Mouse (Mus musculus): ENCODE results near the gene Cd63. TPM values are rescaled to one million over a fixed set of nuclear protein-coding genes. Genes with fewer than 3 reads are reported as not detected.

Cd63 gene
- polyA plus RNA-seq, 1 experiment, result 132 TPM

DNA sequence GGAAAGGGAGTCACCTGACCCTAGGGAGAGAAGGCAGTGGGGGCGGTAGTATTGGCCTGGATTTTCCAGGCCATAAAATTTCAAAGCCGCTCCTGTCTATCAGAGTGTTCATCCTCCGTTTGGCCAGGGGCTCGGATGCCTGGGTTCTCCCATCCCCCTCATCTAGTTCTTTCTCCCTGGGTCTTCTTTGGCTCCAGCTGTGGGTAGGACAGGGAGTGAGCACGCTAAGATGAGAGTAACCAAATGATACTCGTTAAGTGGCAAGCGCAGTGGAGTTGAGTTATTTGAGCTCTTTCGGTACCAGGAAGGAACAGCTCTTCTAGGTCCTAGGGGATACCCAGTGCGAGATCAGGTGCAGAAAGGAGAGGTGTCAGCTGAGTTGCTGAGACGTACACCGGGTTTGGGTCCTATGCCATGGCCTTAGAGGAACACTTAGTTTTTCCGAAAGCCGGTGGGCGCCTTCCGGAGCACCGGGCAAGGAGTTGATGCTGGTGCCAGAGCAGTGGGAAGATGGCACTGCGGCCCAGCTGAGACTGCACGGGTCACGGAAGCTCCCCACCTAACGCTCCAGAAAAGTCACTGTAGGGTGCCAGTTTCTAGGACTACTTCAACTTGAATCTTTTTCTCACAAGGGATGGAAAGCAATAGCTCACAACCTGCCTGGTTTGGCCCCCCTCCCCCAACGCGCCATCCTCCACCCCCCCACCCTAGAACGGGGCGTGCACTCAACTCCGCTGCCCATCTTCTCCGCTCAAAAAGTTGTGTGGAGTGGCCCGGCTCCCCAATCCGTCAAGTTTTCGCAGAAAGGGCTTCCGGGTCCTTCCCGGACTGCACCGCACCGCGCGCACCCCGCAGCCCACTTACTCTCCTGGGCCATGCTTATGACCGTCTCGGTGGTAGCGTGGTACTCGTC lies 10.2 kb upstream of the Cd63 start:
- WGBS, result 4% methylated on average over 40 of the region's 40 CpGs
- peaks cover 6% of the 10 kb centered on the region; the same call in 1 of the 2 replicates for H3K4me1 ChIP-seq (ENCODE audit: control insufficient read depth, insufficient read depth, low read length)
- no peak for DNase-seq
- TF ChIP-seq POLR2A (IDR thresholded peaks at IDR 0.05; ENCODE audit: borderline replicate concordance, extremely low read depth, low read depth, low read length) (no peak), CTCF (IDR thresholded peaks at IDR 0.05; ENCODE audit: insufficient read depth, low read length) (no peak)
- peak overlapping the region; percentile 50 for H3K4me3 ChIP-seq (replicated peaks; ENCODE audit: extremely low read depth, low read depth, low read length)

DNA sequence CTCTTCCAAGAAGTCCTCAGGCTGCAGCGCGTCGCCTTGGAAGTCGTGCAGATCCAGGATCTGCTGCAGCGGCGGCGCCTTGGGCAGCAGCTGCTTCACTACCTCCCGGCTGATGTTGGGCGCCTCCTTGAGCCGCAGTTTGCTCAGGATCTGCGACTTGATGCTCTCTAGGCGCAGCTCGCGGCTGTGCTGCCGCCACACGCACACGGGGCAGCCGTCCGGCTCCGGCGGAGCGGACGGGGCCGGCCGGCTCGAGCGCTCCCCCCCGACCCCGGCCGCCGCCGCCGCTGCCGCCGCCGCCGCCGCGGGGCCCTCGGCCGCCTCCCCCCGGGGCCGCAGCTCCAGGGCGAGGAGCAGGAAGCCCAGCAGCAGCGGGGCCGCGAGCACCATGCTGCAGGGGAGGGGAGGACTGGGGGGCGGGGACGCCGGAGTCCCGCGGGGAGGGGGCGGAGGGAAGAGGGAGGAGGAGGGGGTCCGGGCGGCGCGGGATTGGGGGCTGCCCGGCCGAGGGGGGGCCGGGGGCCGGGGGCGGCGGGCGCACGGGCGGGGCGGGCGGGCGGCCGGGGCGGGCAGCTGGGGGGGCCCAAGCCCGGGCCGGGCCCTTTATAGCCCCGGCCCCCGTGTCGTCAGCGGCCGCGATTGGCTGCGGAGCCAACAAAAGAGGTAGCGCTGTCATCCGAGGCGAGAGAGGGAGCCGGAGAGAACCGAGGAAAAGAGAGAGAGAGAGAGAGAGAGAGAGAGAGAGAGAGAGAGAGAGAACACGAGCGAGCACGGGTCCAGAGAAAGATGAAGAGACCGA lies 9.3 kb upstream of the Cd63 start, which contains the start of gene Gdf11:
Gdf11 (minus strand) TSS at position 423 of the 799 bp plus-strand sequence.
- WGBS, result under 1% methylated on average over 55 of the region's 89 CpGs
- DNase-seq, result peak; percentile 36
- peak within 1 kb of the TSS; percentile 50 for H3K4me3 ChIP-seq (replicated peaks; ENCODE audit: extremely low read depth, low read depth, low read length)

DNA sequence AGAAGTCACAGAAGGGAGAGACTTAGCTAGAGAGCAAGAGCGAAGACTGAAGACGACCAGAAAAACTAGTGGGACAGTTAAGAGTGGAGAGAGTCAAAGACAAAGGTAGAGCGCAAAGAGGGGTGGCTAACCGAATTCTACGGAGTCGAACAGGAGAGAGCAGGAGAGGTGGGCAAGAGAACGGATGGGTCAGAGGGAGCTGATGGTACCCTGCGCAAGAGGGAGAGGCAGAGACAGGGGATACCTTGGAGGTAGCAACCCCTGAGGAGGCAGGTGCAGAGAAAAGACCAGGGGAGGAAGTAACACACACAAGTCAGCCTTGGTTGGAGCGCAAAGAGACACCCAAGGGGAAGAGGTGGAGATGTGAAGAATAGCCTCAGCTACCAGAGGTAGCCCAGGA lies 8.5 kb upstream of the Cd63 start:
- WGBS, result 7% methylated on average over 9 of the region's 9 CpGs
- no peak for DNase-seq
- H3K4me3 ChIP-seq (replicated peaks; ENCODE audit: extremely low read depth, low read depth, low read length), result peak overlapping the region; percentile 48
- peaks cover 6% of the 10 kb centered on the region; the same call in 1 of the 2 replicates for H3K4me1 ChIP-seq (ENCODE audit: control insufficient read depth, insufficient read depth, low read length)
- TF ChIP-seq CTCF (IDR thresholded peaks at IDR 0.05; ENCODE audit: insufficient read depth, low read length) (no peak), POLR2A (IDR thresholded peaks at IDR 0.05; ENCODE audit: borderline replicate concordance, extremely low read depth, low read depth, low read length) (no peak)

More for the DNA sequence above, 9.3 kb upstream of the Cd63 start, which contains the start of gene Gdf11:
- peaks cover 6% of the 10 kb centered on the region; the same call in 1 of the 2 replicates for H3K4me1 ChIP-seq (ENCODE audit: control insufficient read depth, insufficient read depth, low read length)
- TF ChIP-seq POLR2A (IDR thresholded peaks at IDR 0.05; ENCODE audit: borderline replicate concordance, extremely low read depth, low read depth, low read length) (no peak), CTCF (IDR thresholded peaks at IDR 0.05; ENCODE audit: insufficient read depth, low read length) (no peak)

DNA sequence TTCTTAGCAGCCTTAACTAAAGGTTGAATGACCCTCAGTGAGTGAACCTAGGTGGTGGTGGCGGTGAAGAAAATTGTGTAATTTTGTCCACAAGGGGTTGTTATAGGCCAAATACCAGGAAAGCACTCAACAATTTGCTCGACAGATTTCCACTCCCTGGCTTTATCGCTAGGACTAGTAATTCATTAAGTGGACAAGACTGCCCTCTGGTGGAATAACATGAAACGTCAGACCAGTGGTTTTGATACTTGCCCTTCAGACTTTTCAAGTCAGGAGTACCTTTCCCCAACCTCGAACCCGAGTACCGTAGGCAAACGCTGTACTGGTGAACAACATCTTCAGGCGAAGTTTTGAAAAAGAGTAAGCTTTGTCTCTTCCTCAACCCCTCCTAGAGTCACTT lies 5.4 kb upstream of the Cd63 start:
- H3K4me3 ChIP-seq (replicated peaks; ENCODE audit: extremely low read depth, low read depth, low read length), result no peak overlapping the region
- DNase-seq, result peak; percentile 58
- WGBS, result under 1% methylated on average over 9 of the region's 9 CpGs

DNA sequence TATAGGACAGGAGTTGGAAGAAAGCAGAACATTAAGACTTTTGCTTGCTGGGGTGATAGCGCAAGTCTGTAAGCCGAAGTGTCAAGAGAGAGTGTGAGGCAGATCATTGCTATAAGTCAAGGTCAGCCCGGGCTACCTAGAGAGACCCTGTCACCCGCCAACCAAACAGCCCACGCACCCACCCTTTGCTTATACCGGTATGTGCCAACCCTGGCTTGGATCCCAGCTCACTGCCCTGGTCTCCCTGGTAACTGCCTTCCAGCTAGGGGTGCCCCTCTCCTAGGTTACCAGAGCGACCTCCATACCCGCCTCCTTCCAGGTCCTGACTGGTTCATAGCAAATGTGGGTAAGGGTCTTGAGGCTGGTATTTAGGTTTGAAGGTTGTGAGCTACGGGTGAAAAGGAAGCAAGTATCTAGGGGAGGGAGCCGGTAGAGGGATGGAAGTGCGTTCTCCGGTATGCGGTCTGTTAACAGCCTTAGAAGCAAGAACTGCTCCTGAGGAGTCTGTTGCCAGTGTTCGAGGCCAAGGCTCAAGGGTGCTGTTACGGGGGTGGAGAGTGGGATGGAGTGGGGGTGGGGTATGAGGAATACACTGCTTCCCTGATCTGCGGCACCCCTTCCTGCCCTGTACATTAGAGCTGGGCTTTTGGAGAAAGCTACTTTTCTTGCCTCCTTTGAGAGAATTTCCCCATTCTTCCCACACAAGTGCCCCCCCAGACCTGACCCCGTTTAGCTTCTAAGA lies 4.7 kb upstream of the Cd63 start:
- no peak overlapping the region for H3K4me3 ChIP-seq (replicated peaks; ENCODE audit: extremely low read depth, low read depth, low read length)
- WGBS, result 10% methylated on average over 17 of the region's 17 CpGs
- H3K4me1 ChIP-seq (ENCODE audit: control insufficient read depth, insufficient read depth, low read length), result no peaks in the 10 kb centered on the region; the same call in 1 of the 2 replicates
- TF ChIP-seq POLR2A (IDR thresholded peaks at IDR 0.05; ENCODE audit: borderline replicate concordance, extremely low read depth, low read depth, low read length) (no peak), CTCF (IDR thresholded peaks at IDR 0.05; ENCODE audit: insufficient read depth, low read length) (no peak)
- no peak for DNase-seq

More for the DNA sequence above, 5.4 kb upstream of the Cd63 start:
- peaks cover 4% of the 10 kb centered on the region for H3K4me1 ChIP-seq (ENCODE audit: control insufficient read depth, insufficient read depth, low read length)
- peak; percentile 10; the same call in 1 of the 2 replicates for TF ChIP-seq CTCF (IDR thresholded peaks at IDR 0.05; ENCODE audit: insufficient read depth, low read length)
- no peak for TF ChIP-seq POLR2A (IDR thresholded peaks at IDR 0.05; ENCODE audit: borderline replicate concordance, extremely low read depth, low read depth, low read length)

DNA sequence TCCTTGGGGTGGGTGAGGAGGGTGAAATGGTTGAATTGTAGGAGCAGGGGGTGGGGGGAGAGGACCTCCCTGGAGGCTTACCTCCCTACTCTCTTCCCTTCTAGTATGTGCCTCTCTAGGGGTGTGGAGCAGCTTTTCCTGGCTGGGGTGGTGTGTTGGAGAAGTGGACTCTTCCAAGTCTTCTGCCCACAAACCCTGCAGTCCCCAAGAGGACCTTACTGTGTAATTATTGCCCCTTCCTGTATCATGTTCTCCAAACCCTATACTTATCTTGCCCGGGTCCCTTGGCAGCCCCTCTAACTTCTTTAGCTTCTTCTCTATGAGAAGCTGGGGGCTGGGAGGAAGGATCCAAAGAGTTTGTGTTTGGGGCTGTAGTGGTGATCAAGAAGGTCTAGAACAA lies 4.0 kb upstream of the Cd63 start:
- no peaks in the 10 kb centered on the region; the same call in 1 of the 2 replicates for H3K4me1 ChIP-seq (ENCODE audit: control insufficient read depth, insufficient read depth, low read length)
- 40% methylated on average over 1 of the region's 1 CpGs for WGBS
- no peak for DNase-seq
- no peak for TF ChIP-seq CTCF (IDR thresholded peaks at IDR 0.05; ENCODE audit: insufficient read depth, low read length)
- TF ChIP-seq POLR2A (IDR thresholded peaks at IDR 0.05; ENCODE audit: borderline replicate concordance, extremely low read depth, low read depth, low read length), result no peak
- no peak overlapping the region for H3K4me3 ChIP-seq (replicated peaks; ENCODE audit: extremely low read depth, low read depth, low read length)

DNA sequence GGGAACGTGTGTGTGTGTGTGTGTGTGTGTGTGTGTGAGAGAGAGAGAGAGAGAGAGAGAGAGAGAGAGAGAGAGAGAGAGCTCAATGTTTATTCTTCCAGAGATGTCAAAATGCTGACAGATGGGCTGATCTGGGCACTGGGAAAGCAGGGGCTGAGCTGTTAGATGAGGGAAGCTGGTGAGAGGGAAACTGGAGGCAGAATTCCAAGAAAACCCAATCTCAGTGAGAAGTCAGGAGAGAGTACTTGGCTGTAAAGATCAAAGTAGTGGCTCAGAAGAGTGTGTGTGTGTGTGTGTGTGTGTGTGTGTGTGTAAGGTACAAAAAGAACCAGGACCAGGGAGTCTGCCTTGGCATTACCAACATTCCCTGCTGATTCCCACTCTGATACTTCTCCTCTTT lies 3.3 kb upstream of the Cd63 start:
- no peak overlapping the region for H3K4me3 ChIP-seq (replicated peaks; ENCODE audit: extremely low read depth, low read depth, low read length)
- TF ChIP-seq CTCF (IDR thresholded peaks at IDR 0.05; ENCODE audit: insufficient read depth, low read length), result no peak
- DNase-seq, result no peak
- 6% methylated on average over 1 of the region's 1 CpGs for WGBS
- no peaks in the 10 kb centered on the region; the same call in 1 of the 2 replicates for H3K4me1 ChIP-seq (ENCODE audit: control insufficient read depth, insufficient read depth, low read length)

DNA sequence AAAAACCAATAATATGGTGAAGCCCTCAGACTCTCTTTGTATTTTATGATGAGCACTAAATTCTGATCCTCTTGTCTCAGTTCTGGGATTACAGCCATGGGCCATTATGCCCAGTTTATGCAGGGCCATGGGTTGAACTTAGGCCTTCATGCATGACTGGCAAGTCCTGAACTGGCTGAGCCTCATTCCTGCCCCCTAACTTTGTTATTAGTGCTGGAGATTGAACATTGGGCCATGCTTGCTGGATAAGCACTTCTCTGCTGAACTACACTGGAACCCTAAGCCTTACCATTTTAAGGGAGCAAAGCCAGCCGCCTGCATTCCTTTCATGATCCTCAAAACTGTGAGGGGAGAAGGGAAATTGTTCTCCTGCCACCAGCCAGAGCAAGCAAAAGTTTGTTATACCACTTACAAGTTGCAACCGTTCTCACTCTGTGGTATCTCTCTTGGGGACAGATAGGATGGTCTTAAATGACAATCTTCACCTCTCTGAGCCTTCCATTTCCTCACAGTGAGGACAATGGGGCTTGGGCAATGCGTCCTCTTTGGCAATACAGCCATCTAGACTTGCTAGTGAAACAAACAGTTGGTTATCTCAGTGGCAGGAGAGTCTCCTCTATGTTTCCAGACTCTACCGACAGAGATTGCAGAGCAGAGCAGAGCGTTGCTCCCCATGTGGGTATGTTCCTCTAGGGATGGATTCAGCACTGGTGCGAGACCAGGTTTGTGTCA lies 864 bp upstream of the Cd63 start:
- DNase-seq, result no peak
- TF ChIP-seq CTCF (IDR thresholded peaks at IDR 0.05; ENCODE audit: insufficient read depth, low read length) (no peak), POLR2A (IDR thresholded peaks at IDR 0.05; ENCODE audit: borderline replicate concordance, extremely low read depth, low read depth, low read length) (no peak)
- 77% methylated on average over 6 of the region's 6 CpGs for WGBS
- H3K4me1 ChIP-seq (ENCODE audit: control insufficient read depth, insufficient read depth, low read length), result no peaks in the 10 kb centered on the region; the same call in 1 of the 2 replicates
- H3K4me3 ChIP-seq (replicated peaks; ENCODE audit: extremely low read depth, low read depth, low read length), result no peak overlapping the region

Data from lung, adult 2 months (tissue).